Mouse (Mus musculus) spleen, postnatal 36 days (tissue): ENCODE data around the gene Zg16.

Experiments
- DNase-seq, 2 experiments: peaks; one replicate each; pipeline ENCODE4 v3.0.0; 2022; ENCODE audit warnings: low spot score in 2 of 2, mixed read lengths in 1 of 2

The Zg16 gene

DNA sequence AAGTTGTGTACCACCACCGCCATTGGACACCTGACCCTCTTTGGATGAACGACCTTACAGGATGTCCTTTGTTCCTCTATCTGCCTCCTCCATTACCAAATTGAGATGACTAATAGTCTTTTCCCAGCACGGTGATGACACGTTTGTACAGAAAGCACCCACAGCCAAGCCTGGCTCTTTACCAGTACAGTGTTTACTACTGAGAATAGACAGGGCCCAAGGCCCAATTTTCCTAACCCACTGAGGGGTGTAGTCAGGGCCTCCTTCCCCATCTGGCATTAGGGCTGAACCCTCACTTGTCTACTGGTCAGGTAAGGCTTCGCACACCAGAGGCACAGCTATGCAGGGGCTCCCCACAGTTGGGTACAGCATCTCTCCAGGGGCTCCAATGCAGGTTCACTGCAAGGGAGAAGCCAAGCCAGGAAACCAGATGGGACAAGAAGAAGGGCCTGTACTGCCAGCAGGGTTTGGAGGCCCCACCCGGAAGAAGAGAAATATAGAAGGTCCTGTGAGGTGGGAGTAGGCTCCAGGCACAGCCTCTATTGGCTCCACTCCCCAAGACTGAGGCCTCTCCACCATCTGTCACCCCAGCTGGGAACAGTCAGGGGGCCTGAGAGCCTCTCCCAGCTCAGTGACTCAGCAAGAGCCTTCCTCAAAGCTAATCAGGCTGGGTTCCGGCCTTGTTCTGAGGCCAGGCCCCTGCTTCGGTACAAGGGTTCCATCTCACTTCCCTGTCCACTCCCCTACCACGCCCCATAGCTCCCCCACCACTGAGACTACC lies 78.7 kb downstream of the Zg16 start:
- peak; percentile 68 to 71 for DNase-seq

DNA sequence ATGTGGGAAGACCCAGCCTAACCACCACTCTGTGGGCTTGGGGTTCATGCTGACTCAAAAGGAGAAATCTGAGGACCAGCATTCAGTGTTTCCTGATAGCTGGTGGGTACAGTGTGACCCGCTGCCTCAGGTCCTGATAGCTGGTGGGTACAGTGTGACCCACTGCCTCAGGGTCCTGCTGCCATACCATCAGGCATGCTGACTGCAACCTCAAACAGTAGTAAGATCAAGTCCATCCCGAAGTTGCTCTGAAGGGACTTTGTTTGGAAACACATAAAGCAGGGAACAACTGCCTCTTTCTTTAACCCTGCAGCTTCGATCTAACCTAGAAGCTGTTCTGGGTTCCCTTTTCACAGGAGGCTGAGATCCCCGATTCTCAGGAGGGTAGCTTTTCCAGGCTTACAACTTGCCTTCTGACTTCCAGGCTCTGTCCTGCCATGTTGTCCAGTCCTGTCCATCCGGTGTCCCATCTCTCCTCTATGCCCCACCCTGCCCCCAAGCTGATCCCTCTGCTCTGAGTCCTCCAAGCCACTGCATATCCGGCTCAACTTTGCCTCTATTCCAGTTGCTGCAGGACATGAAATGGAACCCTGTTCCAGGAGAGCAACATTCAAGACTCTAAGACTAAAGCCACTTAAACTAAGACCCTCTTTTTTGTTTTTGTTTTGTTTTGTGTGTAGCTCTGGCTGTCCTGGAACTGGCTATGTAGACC lies 79.7 kb downstream of the Zg16 start:
- no peak for DNase-seq

DNA sequence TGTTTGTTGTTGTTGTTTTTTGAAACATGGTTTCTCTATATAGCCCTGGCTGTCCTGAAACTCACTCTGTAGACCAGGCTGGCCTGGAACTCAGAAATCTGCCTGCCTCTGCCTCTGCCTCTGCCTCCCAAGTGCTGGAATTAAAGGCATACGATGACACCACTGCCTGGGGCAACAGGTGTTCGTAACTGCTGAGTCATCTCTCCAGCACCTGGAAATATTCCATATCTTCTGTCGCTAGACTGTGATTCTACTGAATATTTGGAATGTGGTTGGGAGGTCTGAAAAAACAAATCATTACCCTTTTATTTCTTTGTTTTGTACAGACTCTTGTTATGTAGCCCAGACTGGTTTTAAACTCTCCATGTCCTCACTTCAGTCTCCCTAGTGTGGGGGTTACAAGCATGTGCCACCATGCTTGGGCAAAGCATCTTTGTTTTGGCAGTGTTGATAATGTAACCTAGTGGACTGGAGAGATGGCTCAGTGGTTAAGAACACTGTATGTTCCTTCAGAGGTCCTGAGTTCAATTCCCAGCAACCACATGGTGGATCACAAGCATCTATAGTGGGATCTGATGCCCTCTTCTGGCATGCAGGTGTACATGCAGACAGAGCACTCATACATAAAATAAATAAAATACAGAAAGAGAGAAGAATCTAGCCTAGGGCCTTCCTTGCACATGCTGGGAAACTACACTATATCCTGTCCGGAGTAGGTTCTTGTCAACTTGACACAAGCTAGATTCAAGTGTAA lies 82.8 kb downstream of the Zg16 start:
- no peak for DNase-seq

DNA sequence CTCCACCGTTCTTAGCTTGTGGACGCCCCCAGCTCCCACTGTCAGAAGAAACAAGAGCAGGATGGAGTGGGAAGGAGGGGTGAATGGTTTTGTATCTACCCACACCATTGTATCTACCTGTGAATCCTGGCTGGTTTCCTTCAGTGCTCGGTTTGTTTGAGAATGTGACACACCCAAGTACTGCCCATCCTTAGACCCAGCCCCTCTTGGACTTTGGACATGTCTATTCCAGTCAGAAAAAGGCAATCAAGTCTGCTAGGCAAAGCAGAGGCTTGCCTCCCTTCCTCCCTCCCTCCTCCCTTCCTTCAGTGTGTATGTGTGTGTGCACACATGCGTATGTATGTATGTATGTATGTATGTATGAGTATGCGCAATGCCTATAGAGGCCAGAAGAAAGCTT lies 83.5 kb downstream of the Zg16 start:
- DNase-seq, result no peak
